Mouse (Mus musculus) layer of hippocampus, adult 9-11 months (tissue): Measurements from ENCODE around the gene Slc35a5.

ENCODE experiments used
- DNase-seq: peaks from one replicate; pipeline ENCODE4 v3.0.0; 2022

Gene Slc35a5

GRCm38 (mm10) chr16:45110498-45110897, 48.0 kb downstream of the Slc35a5 start:
- no peak for DNase-seq

- DNase-seq, result no peak
Measured at GRCm38 (mm10) chr16:45108203-45108878, 50.2 kb downstream of the Slc35a5 start.

GRCm38 (mm10) chr16:45104993-45105392, 53.5 kb downstream of the Slc35a5 start:
- DNase-seq, result no peak

- DNase-seq, result no peak
Measured at GRCm38 (mm10) chr16:45100892-45101291, 57.6 kb downstream of the Slc35a5 start.

GRCm38 (mm10) chr16:45098886-45099210, 59.7 kb downstream of the Slc35a5 start:
- no peak for DNase-seq

GRCm38 (mm10) chr16:45098186-45098885, 60.2 kb downstream of the Slc35a5 start:
- no peak for DNase-seq

GRCm38 (mm10) chr16:45097467-45097866, 61.0 kb downstream of the Slc35a5 start:
- no peak for DNase-seq

- DNase-seq, result peak; percentile 28
Measured at GRCm38 (mm10) chr16:45095561-45096482, 62.7 kb downstream of the Slc35a5 start.

- no peak for DNase-seq
Measured at GRCm38 (mm10) chr16:45095030-45095429, 63.5 kb downstream of the Slc35a5 start.

- no peak for DNase-seq
Measured at GRCm38 (mm10) chr16:45094136-45094756, 64.3 kb downstream of the Slc35a5 start.

- no peak for DNase-seq
Measured at GRCm38 (mm10) chr16:45093137-45093731, 65.3 kb downstream of the Slc35a5 start, which contains the start of gene Ccdc80. Gene Ccdc80, plus strand, starts transcription at chr16:45093402.

- DNase-seq, result peak; percentile 61
Measured at GRCm38 (mm10) chr16:45090005-45090404, 68.5 kb downstream of the Slc35a5 start.
